Mouse (Mus musculus) bone marrow macrophage, adult 2 months (primary cell): ENCODE measurements around the gene Fbxw5. TPM values are rescaled to one million over a fixed set of nuclear protein-coding genes. Genes with fewer than 3 reads are reported as not detected.
"Not testable (repeated sequence)": the region's sequence is repeated elsewhere in the genome, so short reads cannot be mapped to it uniquely, and the experiment has no call there.

ENCODE experiments used
- H3K27ac ChIP-seq: 2 replicates; pipeline ENCODE4 v1.5.1; 2012; ENCODE audit warnings: low read depth, low read length; ENCODE audit not compliant: insufficient read depth
- H3K4me1 ChIP-seq: 2 replicates; pipeline ENCODE4 v1.6.1; 2012; ENCODE audit warnings: low read length; ENCODE audit not compliant: control insufficient read depth, insufficient read depth
- H3K4me3 ChIP-seq: 2 replicates; pipeline ENCODE4 v1.5.1; 2012; ENCODE audit warnings: mild to moderate bottlenecking, low read length, moderate library complexity; ENCODE audit not compliant: insufficient read depth
- CTCF ChIP-seq: IDR thresholded peaks from 2 replicates; pipeline ENCODE4 v1.5.1; 2012; ENCODE audit warnings: low read depth, mild to moderate bottlenecking, low read length, moderate library complexity
- POLR2A ChIP-seq: IDR thresholded peaks from 2 replicates; pipeline ENCODE4 v1.6.1; 2012; ENCODE audit warnings: mild to moderate bottlenecking, low read depth, low read length, borderline replicate concordance
- polyA plus RNA-seq: library from polyadenylated mRNA; stranded (reverse); fragments of >200 nt; gene quantifications from 2 replicates; pipeline ENCODE4 v1.2.4, GENCODE M21; 2012; ENCODE audit not compliant: missing spikeins, insufficient read depth, insufficient read length

Fbxw5 gene
- polyA plus RNA-seq, 1 experiment, result 35.4 TPM

- TF ChIP-seq CTCF (no peak), POLR2A (no peak)
- Histone ChIP-seq H3K4me3 (peak within 1 kb of the TSS; percentile 93), H3K4me1 (peaks cover 42% of the 10 kb centered on the region), H3K27ac (peak within 1 kb of the TSS; percentile 21)
Measured at GRCm38 (mm10) chr2:25546811-25547491, 46.4 kb downstream of the Fbxw5 start, which contains the start of gene Traf2. Gene Traf2 (minus strand): TSS chr2:25546940.

- peaks cover 36% of the 10 kb centered on the region for H3K4me1 ChIP-seq
- peak overlapping the region; percentile 17; the same call in 1 of the 2 replicates for H3K4me3 ChIP-seq
- H3K27ac ChIP-seq, result no peak overlapping the region
- TF ChIP-seq POLR2A (no peak), CTCF (no peak)
Measured at GRCm38 (mm10) chr2:25549021-25549991, 48.8 kb downstream of the Fbxw5 start.

GRCm38 (mm10) chr2:25551186-25551585, 50.6 kb downstream of the Fbxw5 start:
- H3K4me3 ChIP-seq, result no peak overlapping the region
- no peak overlapping the region for H3K27ac ChIP-seq
- TF ChIP-seq CTCF (peak; percentile 16; the same call in 1 of the 2 replicates), POLR2A (no peak)
- H3K4me1 ChIP-seq, result peaks cover 22% of the 10 kb centered on the region

- not testable (repeated sequence) for H3K4me3 ChIP-seq, H3K27ac ChIP-seq
- H3K4me1 ChIP-seq, result peaks cover 25% of the 10 kb centered on the region
Measured at GRCm38 (mm10) chr2:25553171-25553786, 52.7 kb downstream of the Fbxw5 start.

Other genes with a start within 250 kb of the Fbxw5 start
- 18.1 and 20.4 TPM in 2 replicates for gene Tmem203, start 245.3 kb upstream of the Fbxw5 start, polyA plus RNA-seq
- gene Tprn, start 238.1 kb upstream of the Fbxw5 start, polyA plus RNA-seq, result 8.8 and 10.2 TPM in 2 replicates
- gene Ssna1, start 228.3 kb upstream of the Fbxw5 start, polyA plus RNA-seq, result 55.1 and 59.7 TPM in 2 replicates
- 84.0 and 89.6 TPM in 2 replicates for gene Anapc2, start 228.3 kb upstream of the Fbxw5 start, polyA plus RNA-seq
- not detected in 2 replicates for gene Tmem210, start 212.6 kb upstream of the Fbxw5 start, polyA plus RNA-seq
- gene Lrrc26, start 210.8 kb upstream of the Fbxw5 start, polyA plus RNA-seq, result not detected in 2 replicates
- gene Grin1, start 181.6 kb upstream of the Fbxw5 start, polyA plus RNA-seq, result 0.79 TPM in 1 of 2 replicates, not detected in the other
- 36.1 and 43.5 TPM in 2 replicates for gene Man1b1, start 168.4 kb upstream of the Fbxw5 start, polyA plus RNA-seq
- 93.4 and 99.0 TPM in 2 replicates for gene Dpp7, start 144.4 kb upstream of the Fbxw5 start, polyA plus RNA-seq
- 175 and 203 TPM in 2 replicates for gene Uap1l1, start 135.1 kb upstream of the Fbxw5 start, polyA plus RNA-seq
- gene Sapcd2, start 128.4 kb upstream of the Fbxw5 start, polyA plus RNA-seq, result 7.2 and 8.0 TPM in 2 replicates
- gene Entpd2, start 104.9 kb upstream of the Fbxw5 start, polyA plus RNA-seq, result not detected in 2 replicates
- 5.0 and 6.6 TPM in 2 replicates for gene Npdc1, start 101.4 kb upstream of the Fbxw5 start, polyA plus RNA-seq
- 9.5 and 9.6 TPM in 2 replicates for gene Fut7, start 77.5 kb upstream of the Fbxw5 start, polyA plus RNA-seq
- 14.9 and 16.4 TPM in 2 replicates for gene Abca2, start 72.0 kb upstream of the Fbxw5 start, polyA plus RNA-seq
- gene Clic3, start 43.9 kb upstream of the Fbxw5 start, polyA plus RNA-seq, result not detected in 2 replicates
- 22.4 and 26.2 TPM in 2 replicates for gene Paxx, start 39.7 kb upstream of the Fbxw5 start, polyA plus RNA-seq
- not detected in 2 replicates for gene Ptgds, start 30.7 kb upstream of the Fbxw5 start, polyA plus RNA-seq
- gene Lcn12, start 6.8 kb upstream of the Fbxw5 start, polyA plus RNA-seq, result not detected in 2 replicates
- 1.8 TPM in 1 of 2 replicates, not detected in the other for gene C8g, start 969 bp downstream of the Fbxw5 start, polyA plus RNA-seq
- gene Traf2, start 46.2 kb downstream of the Fbxw5 start, polyA plus RNA-seq, result 14.8 and 15.5 TPM in 2 replicates
- 142 and 160 TPM in 2 replicates for gene Edf1, start 57.1 kb downstream of the Fbxw5 start, polyA plus RNA-seq
- 0.60 and 1.3 TPM in 2 replicates for gene Mamdc4, start 74.1 kb downstream of the Fbxw5 start, polyA plus RNA-seq
- 20.0 and 23.0 TPM in 2 replicates for gene Phpt1, start 74.5 kb downstream of the Fbxw5 start, polyA plus RNA-seq
- gene Ajm1, start 81.0 kb downstream of the Fbxw5 start, polyA plus RNA-seq, result 0.11 and 0.21 TPM in 2 replicates
- gene Rabl6, start 107.8 kb downstream of the Fbxw5 start, polyA plus RNA-seq, result 76.0 and 76.9 TPM in 2 replicates
- gene Ccdc183, start 116.9 kb downstream of the Fbxw5 start, polyA plus RNA-seq, result not detected in 2 replicates
- 51.6 and 54.3 TPM in 2 replicates for gene Tmem141, start 121.3 kb downstream of the Fbxw5 start, polyA plus RNA-seq
- 18.6 and 21.5 TPM in 2 replicates for gene Fcna, start 127.3 kb downstream of the Fbxw5 start, polyA plus RNA-seq
- gene Lcn8, start 152.4 kb downstream of the Fbxw5 start, polyA plus RNA-seq, result not detected in 2 replicates
- gene Lcn5, start 157.2 kb downstream of the Fbxw5 start, polyA plus RNA-seq, result not detected in 2 replicates
- not detected in 2 replicates for gene Lcn6, start 176.0 kb downstream of the Fbxw5 start, polyA plus RNA-seq
- not detected in 2 replicates for gene Lcn10, start 182.0 kb downstream of the Fbxw5 start, polyA plus RNA-seq
- gene Obp2a, start 199.3 kb downstream of the Fbxw5 start, polyA plus RNA-seq, result not detected in 2 replicates
- 29.8 and 34.7 TPM in 2 replicates for gene Bmyc, start 206.0 kb downstream of the Fbxw5 start, polyA plus RNA-seq
- gene Obp2b, start 236.3 kb downstream of the Fbxw5 start, polyA plus RNA-seq, result not detected in 2 replicates